Mouse (Mus musculus) forebrain, postnatal 0 days (tissue): Measurements from ENCODE around the gene 3110021N24Rik. TPM values are rescaled to one million over a fixed set of nuclear protein-coding genes. Genes with fewer than 3 reads are reported as not detected.
"Not testable (repeated sequence)": the region's sequence is repeated elsewhere in the genome, so short reads cannot be mapped to it uniquely, and the experiment has no call there.

Experiments used
- ATAC-seq: fragments of 200-750 bp; cut with Nextera tagmentation; 2 replicates; pipeline ENCODE4 v1.8.0; 2017; ENCODE audit warnings: mild to moderate bottlenecking, moderate library complexity
- DNase-seq: peaks from one replicate; pipeline ENCODE4 v3.0.0-alpha.2; 2015
- H3K27ac ChIP-seq: fragments of 300-500 bp; sonication (generic); 2 replicates; pipeline ENCODE4 v1.5.1; 2014; ENCODE audit warnings: low read depth, mild to moderate bottlenecking, antibody characterized with exemption, low read length, moderate library complexity, mixed read lengths
- H3K27me3 ChIP-seq: fragments of 300-500 bp; sonication (generic); 2 replicates; pipeline ENCODE4 v1.6.1; 2014; ENCODE audit warnings: mild to moderate bottlenecking, low read length, mixed read lengths; ENCODE audit not compliant: insufficient read depth
- H3K36me3 ChIP-seq: fragments of 300-500 bp; sonication (generic); 2 replicates; pipeline ENCODE4 v1.6.1; 2014; ENCODE audit warnings: mild to moderate bottlenecking, moderate library complexity; ENCODE audit not compliant: insufficient read depth
- H3K4me1 ChIP-seq: fragments of 300-500 bp; sonication (generic); 2 replicates; pipeline ENCODE4 v1.6.1; 2014; ENCODE audit warnings: antibody characterized with exemption; ENCODE audit not compliant: insufficient read depth
- H3K4me2 ChIP-seq: fragments of 300-500 bp; sonication (generic); 2 replicates; pipeline ENCODE4 v1.6.1; 2014; ENCODE audit warnings: low read depth, mild to moderate bottlenecking, moderate library complexity
- H3K4me3 ChIP-seq: fragments of 300-500 bp; sonication (generic); 2 replicates; pipeline ENCODE4 v1.5.1; 2014; ENCODE audit warnings: low read depth, low read length, mixed read lengths
- H3K9ac ChIP-seq: fragments of 300-500 bp; sonication (generic); 2 replicates; pipeline ENCODE4 v1.6.1; 2014; ENCODE audit warnings: mild to moderate bottlenecking
- H3K9me3 ChIP-seq: fragments of 300-500 bp; sonication (generic); 2 replicates; pipeline ENCODE4 v1.6.1; 2016; ENCODE audit warnings: low read length
- CTCF ChIP-seq: sonication (generic); IDR thresholded peaks from 2 replicates; pipeline ENCODE4 v1.5.1; 2016; ENCODE audit warnings: antibody characterized with exemption, control low read depth, low read depth
- WGBS: fragments of 180-500 bp; shearing (Covaris S2); extraction: QIAGEN DNeasy Blood & Tissue Kit; methylation state at CpG from one replicate; pipeline ENCODE4 v1.1.7; 2014; 5-methylcytosine and 5-hydroxymethylcytosine counted together
- polyA plus RNA-seq: library from polyadenylated mRNA; unstranded; fragments of >200 nt; fragmentation: Nextera tagmentation; extraction: Ambion mirVana; gene quantifications from 2 replicates; pipeline ENCODE4 v1.2.1, GENCODE M21; 2015
- total RNA-seq: library from RNA; depleted of rRNA; stranded (reverse); fragments of >200 nt; gene quantifications from 2 replicates; pipeline ENCODE4 v1.2.3, GENCODE M21; 2014; rRNA removed

3110021N24Rik gene
- total RNA-seq (0.46 TPM in 1 of 2 replicates, not detected in the other), polyA plus RNA-seq (1.1 and 1.9 TPM in 2 replicates)

GRCm38 (mm10) chr4:108719349-108719748 lies at the start of gene 3110021N24Rik:
TSS of gene 3110021N24Rik (plus strand) at chr4:108719649.
- H3K27ac ChIP-seq, result no peak within 1 kb of the TSS
- no peaks in the 10 kb centered on the region for H3K4me1 ChIP-seq
- ATAC-seq, result no peak
- 74% methylated on average over 5 of the region's 5 CpGs for WGBS
- H3K4me2 ChIP-seq, result no peak within 1 kb of the TSS
- H3K9me3 ChIP-seq, result no peaks in the 10 kb centered on the region
- TF ChIP-seq CTCF, result no peak
- H3K9ac ChIP-seq, result no peak within 1 kb of the TSS
- peaks cover 12% of the 10 kb centered on the region for H3K36me3 ChIP-seq
- no peak for DNase-seq
- no peaks in the 10 kb centered on the region for H3K27me3 ChIP-seq
- no peak within 1 kb of the TSS for H3K4me3 ChIP-seq

DNA sequence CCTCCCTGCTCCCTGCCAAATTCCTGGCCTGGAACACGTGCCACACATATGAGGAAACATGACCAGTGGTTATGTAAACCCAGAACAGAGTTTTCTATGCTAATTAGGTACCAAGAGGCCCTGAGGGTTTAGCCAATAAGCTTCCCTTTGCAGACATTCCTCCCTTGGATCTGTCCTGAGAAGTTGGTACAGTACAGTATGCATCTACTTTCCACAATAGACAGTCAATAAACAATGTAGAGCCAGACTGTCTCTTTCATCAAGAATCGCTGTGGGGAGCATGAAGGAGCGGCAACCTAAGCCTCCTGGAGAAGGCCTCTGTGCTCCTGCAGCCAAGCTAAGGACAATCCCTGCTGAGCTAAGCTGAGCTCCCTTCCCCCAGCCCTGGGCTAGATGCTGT lies 33.3 kb upstream of the 3110021N24Rik start:
- 38% methylated on average over 3 of the region's 3 CpGs for WGBS
- Histone ChIP-seq H3K4me3 (no peak overlapping the region), H3K9me3 (no peaks in the 10 kb centered on the region), H3K36me3 (peaks cover 20% of the 10 kb centered on the region), H3K9ac (no peak overlapping the region), H3K4me2 (no peak overlapping the region), H3K27me3 (no peaks in the 10 kb centered on the region), H3K4me1 (no peaks in the 10 kb centered on the region), H3K27ac (no peak overlapping the region)
- ATAC-seq (no peak), DNase-seq (no peak)
- no peak for TF ChIP-seq CTCF

DNA sequence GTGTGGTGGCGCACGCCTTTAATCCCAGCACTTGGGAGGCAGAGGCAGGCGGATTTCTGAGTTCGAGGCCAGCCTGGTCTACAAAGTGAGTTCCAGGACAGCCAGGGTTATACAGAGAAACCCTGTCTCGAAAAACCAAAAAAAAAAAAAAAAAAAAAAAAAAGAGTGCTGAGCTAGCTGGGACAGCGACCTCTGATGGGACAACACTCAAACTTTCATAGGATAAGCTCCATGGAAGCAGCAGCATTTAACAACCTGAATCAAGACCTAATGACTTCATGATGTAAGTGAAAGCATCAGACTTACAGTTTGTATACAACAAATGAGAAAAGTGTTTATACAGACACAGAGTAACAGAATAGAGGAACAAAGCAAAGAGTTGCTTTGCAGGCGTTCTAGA lies 32.4 kb upstream of the 3110021N24Rik start:
- ATAC-seq, H3K27ac ChIP-seq, H3K9me3 ChIP-seq, H3K9ac ChIP-seq, DNase-seq, H3K4me1 ChIP-seq, H3K27me3 ChIP-seq, H3K4me3 ChIP-seq, H3K4me2 ChIP-seq: not testable (repeated sequence)
- 84% methylated on average over 4 of the region's 7 CpGs for WGBS
- peaks cover 25% of the 10 kb centered on the region for H3K36me3 ChIP-seq

DNA sequence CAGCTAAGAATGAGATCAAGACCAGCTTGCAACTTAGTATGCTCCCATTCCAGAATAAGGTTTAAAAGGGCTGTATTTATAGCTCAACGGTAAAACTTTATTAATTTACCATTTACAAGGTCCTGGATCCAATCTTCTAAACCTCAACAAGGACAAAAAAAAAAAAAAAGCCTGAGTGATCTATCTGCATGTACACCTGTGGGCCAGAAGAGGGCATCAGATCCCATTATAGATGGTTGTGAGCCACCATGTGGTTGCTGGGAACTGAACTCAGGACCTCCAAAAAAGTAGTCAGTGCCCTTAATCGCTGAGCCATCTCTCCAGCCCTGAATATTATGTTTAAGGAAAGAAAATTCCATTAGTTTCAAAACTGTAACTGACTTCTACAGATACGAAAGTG lies 29.0 kb upstream of the 3110021N24Rik start:
- WGBS, result over 99% methylated on average over 3 of the region's 3 CpGs
- ATAC-seq, result no peak
- Histone ChIP-seq H3K4me1 (no peaks in the 10 kb centered on the region), H3K27ac (no peak overlapping the region), H3K36me3 (peaks cover 16% of the 10 kb centered on the region), H3K9me3 (no peaks in the 10 kb centered on the region), H3K4me3 (no peak overlapping the region), H3K9ac (no peak overlapping the region), H3K27me3 (no peaks in the 10 kb centered on the region), H3K4me2 (no peak overlapping the region)
- no peak for DNase-seq
- no peak for TF ChIP-seq CTCF

- Histone ChIP-seq H3K9ac (no peak overlapping the region), H3K9me3 (no peaks in the 10 kb centered on the region), H3K4me2 (no peak overlapping the region), H3K36me3 (peaks cover 16% of the 10 kb centered on the region), H3K27ac (no peak overlapping the region), H3K4me3 (no peak overlapping the region), H3K4me1 (no peaks in the 10 kb centered on the region), H3K27me3 (no peaks in the 10 kb centered on the region)
- no peak for DNase-seq
- no peak for TF ChIP-seq CTCF
- ATAC-seq, result no peak
Measured at GRCm38 (mm10) chr4:108691469-108691868, 28.0 kb upstream of the 3110021N24Rik start.

DNA sequence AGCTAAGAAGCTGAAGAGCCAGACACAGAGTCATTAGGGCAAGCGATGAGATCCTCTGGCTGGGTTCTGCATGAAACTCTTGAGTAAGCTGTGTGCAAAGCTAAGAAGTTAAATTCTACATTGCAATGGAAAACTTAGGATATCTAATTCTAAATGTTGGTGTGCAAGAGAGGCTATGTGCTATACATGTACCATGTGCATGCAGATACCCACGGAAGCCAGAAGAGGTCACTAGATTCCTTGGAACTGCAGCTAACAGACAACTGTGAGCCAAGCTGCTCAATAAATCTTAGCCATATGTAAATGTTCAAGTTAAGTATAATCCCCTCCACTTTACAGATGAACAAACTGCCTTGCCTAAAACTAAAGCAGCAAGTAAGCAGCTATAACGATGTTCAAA lies 22.5 kb upstream of the 3110021N24Rik start:
- H3K9ac ChIP-seq, result no peak overlapping the region
- no peaks in the 10 kb centered on the region for H3K4me1 ChIP-seq
- H3K27me3 ChIP-seq, result no peaks in the 10 kb centered on the region
- H3K27ac ChIP-seq, result no peak overlapping the region
- peak; percentile 61 for DNase-seq
- no peak overlapping the region for H3K4me2 ChIP-seq
- peak; percentile 81 for ATAC-seq
- 54% methylated on average over 3 of the region's 3 CpGs for WGBS
- no peak overlapping the region for H3K4me3 ChIP-seq
- 0 out of 2 replicates have a peak, but pooled peaks cover 2% of the 10 kb centered on the region for H3K36me3 ChIP-seq
- no peaks in the 10 kb centered on the region for H3K9me3 ChIP-seq
- TF ChIP-seq CTCF, result peak; percentile 73

GRCm38 (mm10) chr4:108708209-108708608 lies 11.2 kb upstream of the 3110021N24Rik start:
- no peak for TF ChIP-seq CTCF
- H3K27ac ChIP-seq, result no peak overlapping the region
- H3K27me3 ChIP-seq, result no peaks in the 10 kb centered on the region
- ATAC-seq (no peak), DNase-seq (no peak)
- 68% methylated on average over 5 of the region's 5 CpGs for WGBS
- no peak overlapping the region for H3K9ac ChIP-seq
- no peaks in the 10 kb centered on the region for H3K36me3 ChIP-seq
- H3K4me1 ChIP-seq, result no peaks in the 10 kb centered on the region
- H3K4me3 ChIP-seq, result no peak overlapping the region
- H3K9me3 ChIP-seq, result no peaks in the 10 kb centered on the region
- H3K4me2 ChIP-seq, result no peak overlapping the region
